16 mouse cellular contexts compared by ENCODE assay signal in the genomic region with DNA sequence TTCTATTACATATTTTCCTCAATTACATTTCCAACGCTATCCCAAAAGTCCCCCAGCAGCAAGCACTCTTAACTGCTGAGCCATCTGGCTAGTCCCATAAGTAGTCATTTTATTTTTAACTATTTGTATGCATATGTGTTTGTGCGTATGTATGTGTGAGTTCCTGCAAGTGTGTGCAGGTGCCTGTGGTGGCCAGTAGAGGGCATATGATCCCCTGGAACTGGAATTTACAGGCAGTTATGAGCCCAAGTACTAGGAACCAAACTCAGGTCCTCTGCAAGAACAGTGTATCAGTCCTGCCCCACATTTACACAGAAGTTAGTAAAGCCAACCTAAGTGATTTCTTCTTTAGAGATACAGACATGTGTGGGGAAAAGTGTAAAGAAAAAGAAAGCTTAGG.
DNase-seq lines count a peak whose midpoint lies in the region; ATAC-seq and TF ChIP-seq lines count a peak whose summit lies in the region.
"Had no signal": no experiment of that assay in that cellular context is flagged by ENCODE, and none has a peak within 500 bp of the region (broad histone marks: within the 10 kb centered on the region; RNA-seq: fewer than 3 reads in every experiment).

No protein-coding gene starts in this region.

- no peak for ATAC-seq in kidney, postnatal 0 days (replicated peaks; ENCODE audit: low FRiP score, low read depth)
- ATAC-seq in midbrain, postnatal 0 days (ENCODE audit: low FRiP score), result no peak
- no peak for ATAC-seq in midbrain, embryonic 16.5 days

- TF ChIP-seq CTCF in kidney, postnatal 0 days (IDR thresholded peaks at IDR 0.05; ENCODE audit: low read depth), result peak; percentile 47
- peak; percentile 50 for TF ChIP-seq CTCF in midbrain, postnatal 0 days (IDR thresholded peaks at IDR 0.05)

- no peak overlapping the region for H3K4me2 ChIP-seq in kidney, postnatal 0 days (ENCODE audit: low read length)
- no peak overlapping the region for H3K4me2 ChIP-seq in midbrain, postnatal 0 days (ENCODE audit: low read depth, low read length, poor library complexity, severe bottlenecking)
- no peak overlapping the region for H3K4me2 ChIP-seq in midbrain, embryonic 16.5 days (ENCODE audit: low read length)
- H3K4me2 ChIP-seq: hindbrain, embryonic 13.5 days; lung, embryonic 15.5 days; midbrain, embryonic 12.5 days had no signal

- 100% methylated on average over 2 of the region's 2 CpGs for WGBS in kidney, postnatal 0 days
- WGBS in midbrain, postnatal 0 days, result 91% methylated on average over 2 of the region's 2 CpGs
- 88% methylated on average over 2 of the region's 2 CpGs for WGBS in midbrain, embryonic 16.5 days

- DNase-seq in kidney, postnatal 0 days (ENCODE audit: low spot score), result no peak
- DNase-seq in kidney, adult 11 months, result no peak
- no peak for DNase-seq in midbrain, postnatal 0 days (ENCODE audit: low spot score)
- DNase-seq in Muller cell, postnatal 12 days (ENCODE audit: inconsistent ontology term), result peak; percentile 6
- no peak for DNase-seq in left cerebral cortex, postnatal 25 days (ENCODE audit: low spot score in 2 of 2)
- no peak for DNase-seq in spleen, adult 18-20 months
- DNase-seq: adrenal gland, adult 8-10 months; gastrocnemius, postnatal 36 days; kidney, adult 8-10 months; right cerebral cortex, postnatal 25 days had no signal

- H3K27ac ChIP-seq in kidney, postnatal 0 days, result 0 out of 2 replicates have a peak overlapping the region, but pooled peaks have one; percentile 60
- H3K27ac ChIP-seq in midbrain, postnatal 0 days (ENCODE audit: low read depth, low read length), result no peak overlapping the region
- no peak overlapping the region for H3K27ac ChIP-seq in midbrain, embryonic 16.5 days (ENCODE audit: low read length)
- H3K27ac ChIP-seq: hindbrain, embryonic 13.5 days; limb, embryonic 10.5 days; lung, embryonic 15.5 days; midbrain, embryonic 12.5 days had no signal

- H3K36me3 ChIP-seq in kidney, postnatal 0 days (ENCODE audit: insufficient read depth, low read length), result no peaks in the 10 kb centered on the region
- no peaks in the 10 kb centered on the region for H3K36me3 ChIP-seq in midbrain, postnatal 0 days (ENCODE audit: insufficient read depth, low read length)
- no peaks in the 10 kb centered on the region for H3K36me3 ChIP-seq in midbrain, embryonic 16.5 days (ENCODE audit: control insufficient read depth, insufficient read depth, low read length)
- H3K36me3 ChIP-seq: hindbrain, embryonic 13.5 days; limb, embryonic 10.5 days; lung, embryonic 15.5 days; midbrain, embryonic 12.5 days had no signal

- H3K4me3 ChIP-seq in kidney, postnatal 0 days (replicated peaks; ENCODE audit: low read depth, low read length), result no peak overlapping the region
- H3K4me3 ChIP-seq in midbrain, postnatal 0 days (ENCODE audit: low read depth, low read length), result no peak overlapping the region
- H3K4me3 ChIP-seq in midbrain, embryonic 16.5 days (ENCODE audit: low read depth, low read length), result no peak overlapping the region
- H3K4me3 ChIP-seq: erythroblast, embryonic 14.5 days; hindbrain, embryonic 13.5 days; limb, embryonic 10.5 days; lung, embryonic 15.5 days; midbrain, embryonic 12.5 days had no signal

- H3K9me3 ChIP-seq in kidney, postnatal 0 days (replicated peaks; ENCODE audit: low read length), result no peaks in the 10 kb centered on the region
- no peaks in the 10 kb centered on the region for H3K9me3 ChIP-seq in midbrain, postnatal 0 days (ENCODE audit: low read length)
- H3K9me3 ChIP-seq in midbrain, embryonic 16.5 days (replicated peaks; ENCODE audit: control insufficient read depth, low read length, poor library complexity, severe bottlenecking), result peaks cover under 1% of the 10 kb centered on the region; the same call in 1 of the 2 replicates
- H3K9me3 ChIP-seq: limb, embryonic 10.5 days; lung, embryonic 15.5 days had no signal

- peaks cover 8% of the 10 kb centered on the region; the same call in 1 of the 2 replicates for H3K4me1 ChIP-seq in kidney, postnatal 0 days (replicated peaks; ENCODE audit: insufficient read depth, low read length)
- peaks cover 4% of the 10 kb centered on the region; the same call in 1 of the 2 replicates for H3K4me1 ChIP-seq in midbrain, postnatal 0 days (ENCODE audit: insufficient read depth, low read length)
- peaks cover 11% of the 10 kb centered on the region for H3K4me1 ChIP-seq in midbrain, embryonic 16.5 days (ENCODE audit: control insufficient read depth, insufficient read depth, low read length)

- no peaks in the 10 kb centered on the region for H3K27me3 ChIP-seq in kidney, postnatal 0 days (ENCODE audit: insufficient read depth, low read length)
- H3K27me3 ChIP-seq in midbrain, postnatal 0 days (ENCODE audit: insufficient read depth, low read length), result no peaks in the 10 kb centered on the region
- H3K27me3 ChIP-seq in midbrain, embryonic 16.5 days (ENCODE audit: control insufficient read depth, insufficient read depth, low read depth, low read length), result no peaks in the 10 kb centered on the region
- H3K27me3 ChIP-seq: hindbrain, embryonic 13.5 days; lung, embryonic 15.5 days; midbrain, embryonic 12.5 days had no signal

- H3K9ac ChIP-seq in kidney, postnatal 0 days (ENCODE audit: low read depth, low read length), result no peak overlapping the region
- no peak overlapping the region for H3K9ac ChIP-seq in midbrain, postnatal 0 days (replicated peaks; ENCODE audit: low read length, poor library complexity, severe bottlenecking)
- no peak overlapping the region for H3K9ac ChIP-seq in midbrain, embryonic 16.5 days (ENCODE audit: low read depth, low read length)
- H3K9ac ChIP-seq: hindbrain, embryonic 13.5 days; lung, embryonic 15.5 days; midbrain, embryonic 12.5 days had no signal

- intact Hi-C loops in left cerebral cortex, postnatal 25 days (cut with DNase I), result no loop called here
